Mouse (Mus musculus): ENCODE measurements at regions not wholly inside any gene's neighbourhood (a gene's known extent, or its start where the extent isn't known, plus 50 kb on each side); places are given as distances from the start of the nearest gene placed in this dataset.

GRCm38 (mm10) chr2:171615462-171615861 lies 427.8 kb downstream of the Cbln4 start:
- TF ChIP-seq POLR2A (IDR thresholded peaks at IDR 0.05; ENCODE audit: insufficient read length, low read depth) (no peak), MYOG (IDR thresholded peaks at IDR 0.05; ENCODE audit: control insufficient read depth in 1 of 3, insufficient read depth in 1 of 3, insufficient read length in 2 of 3, low read depth in 2 of 3) (no peak), MAX (IDR thresholded peaks at IDR 0.05; ENCODE audit: low read depth) (no peak), POLR2AphosphoS2 (IDR thresholded peaks at IDR 0.05; ENCODE audit: insufficient read length, low read depth) (no peak), TCF12 (IDR thresholded peaks at IDR 0.05; ENCODE audit: insufficient read depth, poor library complexity, severe bottlenecking) (no peak), REST (IDR thresholded peaks at IDR 0.05; ENCODE audit: insufficient read depth, insufficient read length) (no peak), MYOD1 (IDR thresholded peaks at IDR 0.05; ENCODE audit: control insufficient read depth in 1 of 3, insufficient read length in 2 of 3, low read depth in 2 of 3) (no peak), SRF (IDR thresholded peaks at IDR 0.05; ENCODE audit: control insufficient read depth, insufficient read length, low read depth) (no peak), USF1 (IDR thresholded peaks at IDR 0.05; ENCODE audit: low read depth) (no peak), E2F4 (IDR thresholded peaks at IDR 0.05; ENCODE audit: insufficient read depth) (no peak), CEBPB (IDR thresholded peaks at IDR 0.05; ENCODE audit: insufficient read depth, poor library complexity, severe bottlenecking) (no peak), TCF3 (IDR thresholded peaks at IDR 0.05; ENCODE audit: insufficient read length, low read depth) (no peak)

Data from myocyte (in vitro differentiated cells).